Mouse (Mus musculus) MEL (cell line): Measurements from ENCODE around the gene Mrps27.

ENCODE experiments used
- CTCF ChIP-seq, 3 experiments: IDR thresholded peaks in 2 of 3; conservative IDR thresholded peaks in 1 of 3; 2 replicates each; pipeline ENCODE4 v1.5.1; 2011 to 2012; ENCODE audit warnings: low read length in 3 of 3, low read depth in 2 of 3, mild to moderate bottlenecking in 2 of 3, improper control_type of control experiment in 1 of 3, inconsistent platforms in 1 of 3, mixed read lengths in 1 of 3, moderate library complexity in 1 of 3; ENCODE audit not compliant: control insufficient read depth in 1 of 3, insufficient read depth in 1 of 3, poor library complexity in 1 of 3, severe bottlenecking in 1 of 3
- EP300 ChIP-seq, 2 experiments: IDR thresholded peaks; 2 replicates each; pipeline ENCODE4 v1.6.1; 2011; ENCODE audit warnings: improper control_type of control experiment in 2 of 2, low read length in 2 of 2, low read depth in 1 of 2, mild to moderate bottlenecking in 1 of 2
- MAX ChIP-seq: IDR thresholded peaks from 2 replicates; pipeline ENCODE4 v1.6.1; 2011; ENCODE audit warnings: low read length, improper control_type of control experiment
- MEF2A ChIP-seq: IDR thresholded peaks from 2 replicates; pipeline ENCODE4 v1.6.1; 2014; ENCODE audit warnings: low read depth, mild to moderate bottlenecking, inconsistent platforms, low read length, improper control_type of control experiment; ENCODE audit not compliant: poor library complexity, insufficient replicate concordance, severe bottlenecking; ENCODE audit errors: extremely low read depth
- POLR2A ChIP-seq, 2 experiments: IDR thresholded peaks; 2 replicates each; pipeline ENCODE4 v1.6.1; 2011 to 2012; ENCODE audit warnings: low read length in 2 of 2, mild to moderate bottlenecking in 2 of 2, control low read depth in 1 of 2, improper control_type of control experiment in 1 of 2, low read depth in 1 of 2, moderate library complexity in 1 of 2; ENCODE audit not compliant: control insufficient read depth in 1 of 2, insufficient read depth in 1 of 2, poor library complexity in 1 of 2
- POLR2AphosphoS2 ChIP-seq: IDR thresholded peaks from 2 replicates; pipeline ENCODE4 v1.6.1; 2011; ENCODE audit warnings: low read length, improper control_type of control experiment
- TBP ChIP-seq: IDR thresholded peaks from 2 replicates; pipeline ENCODE4 v1.8.0; 2011; ENCODE audit warnings: low read depth, low read length, improper control_type of control experiment

DNA sequence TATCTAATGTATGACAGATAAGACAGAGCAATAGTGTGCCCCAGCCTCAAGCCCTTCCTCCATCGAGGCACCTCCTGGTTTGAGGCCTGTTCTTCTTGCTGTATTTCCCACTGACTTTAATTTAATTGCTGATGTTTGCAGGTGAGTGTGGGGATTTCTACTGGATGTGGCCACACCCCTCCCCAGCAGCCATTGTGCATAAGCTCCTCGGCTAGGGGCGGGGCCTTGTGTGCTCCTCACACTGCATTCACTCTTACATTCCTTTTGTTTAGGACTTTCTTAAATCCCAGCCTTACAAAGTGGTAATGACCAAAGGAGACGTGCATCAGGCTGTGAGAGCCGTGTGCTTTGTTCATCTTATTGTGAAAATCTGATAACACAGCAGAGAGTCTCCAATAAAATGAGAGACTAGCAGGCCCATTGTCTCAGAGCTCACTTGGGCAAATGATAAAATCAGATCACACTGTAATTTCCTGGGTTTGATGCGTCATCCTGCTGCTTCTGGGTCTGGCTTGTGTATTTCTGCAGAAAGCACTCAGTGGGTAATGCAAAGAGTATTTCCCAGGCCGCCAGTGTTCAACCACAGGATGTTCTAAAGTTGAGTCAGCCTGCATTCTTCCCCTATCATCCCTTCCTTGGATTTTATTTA lies 40.1 kb downstream of the Mrps27 start:
- no peak for TF ChIP-seq POLR2AphosphoS2
- no peak for TF ChIP-seq CTCF (IDR thresholded peaks at IDR 0.05 in 2 of 3, conservative IDR thresholded peaks at IDR 0.05 in 1 of 3; ENCODE audit: control insufficient read depth in 1 of 3, insufficient read depth in 1 of 3, low read depth in 2 of 3, low read length in 3 of 3, poor library complexity in 1 of 3, severe bottlenecking in 1 of 3)
- no peak for TF ChIP-seq POLR2A (IDR thresholded peaks at IDR 0.05; ENCODE audit: control insufficient read depth in 1 of 2, insufficient read depth in 1 of 2, low read depth in 1 of 2, low read length in 2 of 2, poor library complexity in 1 of 2)
- no peak for TF ChIP-seq TBP
- no peak for TF ChIP-seq MEF2A
- no peak for TF ChIP-seq EP300 (IDR thresholded peaks at IDR 0.05; ENCODE audit: low read depth in 1 of 2, low read length in 2 of 2)
- TF ChIP-seq MAX = no peak
